8 mouse cellular contexts compared by ENCODE assay signal in the genomic region with DNA sequence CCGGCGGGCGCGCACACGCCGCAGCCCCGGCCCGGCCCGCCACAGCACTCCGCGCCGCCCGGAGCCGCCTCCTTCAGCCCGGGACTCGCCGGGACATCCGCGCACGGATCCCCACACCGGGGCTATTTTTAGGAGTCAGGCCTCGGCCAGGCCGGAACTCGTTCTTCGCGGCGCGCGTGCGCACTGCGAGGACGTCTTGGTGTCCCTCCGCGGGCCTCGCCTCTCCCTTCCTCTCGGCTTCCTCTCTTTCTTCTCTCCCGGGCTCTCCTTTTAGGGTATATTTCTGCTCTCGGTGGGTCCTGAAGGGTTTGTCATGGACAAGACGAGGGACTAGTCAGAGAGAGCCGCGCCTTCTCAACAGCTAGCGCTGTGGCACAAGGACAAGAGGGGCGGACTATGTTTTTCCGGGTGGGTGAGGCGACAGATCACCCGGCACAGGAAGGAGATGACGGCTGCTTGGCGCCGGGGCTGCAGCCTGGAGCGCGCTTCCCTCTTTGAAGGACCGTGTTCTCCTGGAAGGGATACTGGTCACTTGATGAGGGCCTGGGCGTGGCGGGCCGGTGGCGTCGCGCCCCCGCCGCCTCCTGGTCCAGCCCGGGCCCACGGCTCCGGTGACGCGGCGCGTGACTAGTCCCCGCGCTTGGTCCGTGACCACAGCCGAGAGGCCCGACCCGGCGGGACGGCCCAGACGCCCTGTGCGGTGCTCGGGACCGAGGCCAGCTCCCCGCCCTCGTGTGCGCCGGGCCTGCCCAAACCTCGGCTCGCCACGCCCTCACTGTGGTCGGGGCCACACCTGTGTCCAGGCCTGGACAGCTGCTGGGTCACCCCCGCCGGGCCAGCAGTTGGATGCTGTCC. TPM values are rescaled to one million over a fixed set of nuclear protein-coding genes. Genes with fewer than 3 reads are reported as not detected.
A peak's percentile ranks its signal among the peaks of the same experiment; 100 is the strongest.
DNase-seq lines count a peak whose midpoint lies in the region; ATAC-seq and TF ChIP-seq lines count a peak whose summit lies in the region.

Mef2a (minus strand) TSS at position 130 of the 855 bp plus-strand sequence.

- ATAC-seq in common myeloid progenitor, adult 5-6 weeks (replicated peaks; ENCODE audit: low read depth, poor library complexity, severe bottlenecking) = peak; percentile 77
- peak; percentile 93 for ATAC-seq in hindbrain, postnatal 0 days
- ATAC-seq in megakaryocyte, adult 5-6 weeks (ENCODE audit: poor library complexity, severe bottlenecking) = peak; percentile 82

- H3K4me2 ChIP-seq in hindbrain, postnatal 0 days (ENCODE audit: low read depth, low read length) = peak within 1 kb of the TSS; percentile 90

- no peaks in the 10 kb centered on the region for H3K36me3 ChIP-seq in hindbrain, postnatal 0 days (ENCODE audit: insufficient read depth, low read length)

- peak within 1 kb of the TSS; percentile 98 for H3K27ac ChIP-seq in gastrocnemius, adult 2 months
- H3K27ac ChIP-seq in hindbrain, postnatal 0 days = peak within 1 kb of the TSS; percentile 99
- H3K27ac ChIP-seq in left cerebral cortex, adult 2 months = peak within 1 kb of the TSS; percentile 100

- no peaks in the 10 kb centered on the region for H3K4me1 ChIP-seq in hindbrain, postnatal 0 days (ENCODE audit: insufficient read depth, low read length)

- WGBS in hindbrain, postnatal 0 days = under 1% methylated on average over 81 of the region's 89 CpGs

- no peaks in the 10 kb centered on the region for H3K9me3 ChIP-seq in hindbrain, postnatal 0 days (ENCODE audit: low read length)

- peak within 1 kb of the TSS; percentile 98 for H3K4me3 ChIP-seq in gastrocnemius, adult 2 months
- H3K4me3 ChIP-seq in hindbrain, postnatal 0 days (ENCODE audit: low read length) = peak within 1 kb of the TSS; percentile 93
- H3K4me3 ChIP-seq in left cerebral cortex, adult 2 months = peak within 1 kb of the TSS; percentile 76

- TF ChIP-seq CTCF in gastrocnemius, adult 2 months (IDR thresholded peaks at IDR 0.05) = no peak
- no peak for TF ChIP-seq CTCF in hindbrain, postnatal 0 days (IDR thresholded peaks at IDR 0.05; ENCODE audit: low read depth)
- no peak for TF ChIP-seq CTCF in left cerebral cortex, adult 2 months (IDR thresholded peaks at IDR 0.05)

- no peaks in the 10 kb centered on the region for H3K27me3 ChIP-seq in hindbrain, postnatal 0 days (ENCODE audit: insufficient read depth, low read length)

- intact Hi-C loops in gastrocnemius, adult 2 months (cut with DNase I) = loop anchor here (2.0 to 5.0 kb wide), 7 partner anchors 49 to 259 kb away; no protein-coding TSS in a partner anchor
- intact Hi-C loops in left cerebral cortex, adult 2 months (cut with DNase I) = loop anchor here (5.0 kb wide), 6 partner anchors 69 to 254 kb away; no protein-coding TSS in a partner anchor

- DNase-seq in ZHBTc4 (ENCODE audit: low read depth, low spot score) = peak; percentile 96
- peak; percentile 99 for DNase-seq in gastrocnemius, adult 2 months
- DNase-seq in hindbrain, postnatal 0 days (ENCODE audit: low spot score) = peak; percentile 98
- peak; percentile 96 to 98 for DNase-seq in left cerebral cortex, adult 2 months (ENCODE audit: extremely low spot score in 1 of 2, low spot score in 2 of 2)
- DNase-seq in right cerebral cortex, adult 2 months (ENCODE audit: low spot score in 2 of 2) = peak; percentile 97
- peak; percentile 98 for DNase-seq in urinary bladder, postnatal 14 days (ENCODE audit: low spot score)

- peak within 1 kb of the TSS; percentile 99 for H3K9ac ChIP-seq in hindbrain, postnatal 0 days (replicated peaks; ENCODE audit: low read length)

RNA-seq across cellular contexts. Expression of gene Mef2a, which starts in this region (rescaled TPM):
- total RNA-seq in common myeloid progenitor, adult 5-6 weeks (2017) = 30.3 and 62.7 TPM in 2 replicates
- total RNA-seq in gastrocnemius, adult 2 months (2021) = 10 to 100 TPM; 92.2 to 93.2 TPM
- 48.7 and 55.2 TPM in 2 replicates for total RNA-seq in hindbrain, postnatal 0 days (2014; rRNA removed)
- polyA plus RNA-seq in hindbrain, postnatal 0 days (2015; fragmentation: Nextera tagmentation; extraction: Ambion mirVana) = 36.6 and 38.4 TPM in 2 replicates
- 100 to 1,000 TPM; 107 to 109 TPM for total RNA-seq in left cerebral cortex, adult 2 months (2021)
- 154 and 168 TPM in 2 replicates for total RNA-seq in megakaryocyte, adult 5-6 weeks (2015)
- 76.5 and 94.0 TPM in 2 replicates for total RNA-seq in megakaryocyte, adult 5-6 weeks (2017)

Comparison
In these comparisons a context has a peak if more than half of its experiments do, and no peak if none do; other contexts are left out.
1. Peak in every context shown above with its lines: DNase-seq, ATAC-seq, H3K4me3 ChIP-seq and H3K27ac ChIP-seq.